22 mouse cellular contexts compared by ENCODE assay signal in the genomic region with DNA sequence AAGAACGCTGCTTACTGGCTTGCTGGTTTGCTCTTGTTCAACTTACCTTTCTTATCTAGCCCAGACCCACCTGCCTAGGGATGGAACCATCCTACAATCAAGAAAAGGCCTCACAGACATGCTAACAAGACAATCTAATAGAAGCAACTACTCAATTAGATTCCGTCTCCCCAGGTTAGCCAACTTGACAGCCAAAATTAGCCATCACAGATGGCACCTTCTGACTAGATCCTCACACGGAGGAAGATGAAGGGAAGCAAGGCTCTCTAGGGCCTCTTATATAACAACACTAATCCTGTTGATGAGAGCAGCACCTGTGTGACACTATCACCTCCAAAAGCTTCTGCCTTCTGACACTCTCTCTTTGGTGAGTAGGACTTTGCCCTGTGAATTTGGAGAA.
DNase-seq lines count a peak whose midpoint lies in the region; ATAC-seq and TF ChIP-seq lines count a peak whose summit lies in the region.
"Had no signal": no experiment of that assay in that cellular context is flagged by ENCODE, and none has a peak within 500 bp of the region (broad histone marks: within the 10 kb centered on the region; RNA-seq: fewer than 3 reads in every experiment).

No protein-coding gene starts in this region.

- WGBS in liver, adult 2 months, result 88% methylated on average over 3 of the region's 3 CpGs
- 84% methylated on average over 3 of the region's 3 CpGs for WGBS in liver, embryonic 11.5 days

- ATAC-seq in cerebellum, adult (ENCODE audit: insufficient number of reproducible peaks, low FRiP score, low TSS enrichment), result peak; percentile 49; the same call in 1 of the 2 replicates
- ATAC-seq in liver, embryonic 11.5 days (replicated peaks; ENCODE audit: low FRiP score), result no peak
- ATAC-seq: forebrain, embryonic 13.5 days; forebrain, embryonic 16.5 days; intestine, postnatal 0 days had no signal

- H3K4me1 ChIP-seq in liver, adult 2 months (ENCODE audit: control insufficient read depth, insufficient read depth, low read length), result no peaks in the 10 kb centered on the region
- H3K4me1 ChIP-seq in liver, embryonic 11.5 days (replicated peaks; ENCODE audit: control insufficient read depth, insufficient read depth, low read length), result no peaks in the 10 kb centered on the region
- H3K4me1 ChIP-seq: forebrain, embryonic 10.5 days; forebrain, embryonic 13.5 days; heart, embryonic 10.5 days; heart, embryonic 13.5 days had no signal

- TF ChIP-seq POLR2A in liver, adult 2 months (IDR thresholded peaks at IDR 0.05; ENCODE audit: extremely low read depth, insufficient read depth, low read length), result no peak

- no peaks in the 10 kb centered on the region for H3K79me2 ChIP-seq in liver, adult 2 months (ENCODE audit: control insufficient read depth, insufficient read depth, low read length)

- no peak overlapping the region for H3K4me2 ChIP-seq in liver, embryonic 11.5 days
- H3K4me2 ChIP-seq: forebrain, embryonic 13.5 days; heart, embryonic 13.5 days; hindbrain, embryonic 15.5 days had no signal

- H3K9me3 ChIP-seq in liver, embryonic 11.5 days (ENCODE audit: control insufficient read depth, low read length), result no peaks in the 10 kb centered on the region
- H3K9me3 ChIP-seq: forebrain, embryonic 10.5 days; forebrain, embryonic 13.5 days; heart, embryonic 10.5 days; heart, embryonic 13.5 days; hindbrain, embryonic 15.5 days had no signal

- DNase-seq in cerebellum, postnatal 4 days (ENCODE audit: low spot score in 2 of 2), result no peak
- DNase-seq in liver, adult 2 months (ENCODE audit: extremely low read depth, low read depth, low spot score), result peak; percentile 36
- DNase-seq in liver, embryonic 11.5 days (ENCODE audit: low spot score), result no peak
- DNase-seq in cerebellum, adult 8-10 months, result peak; percentile 44
- DNase-seq in cerebellum, postnatal 25 days, result peak; percentile 54 to 55
- no peak for DNase-seq in layer of hippocampus, adult 9-11 months
- DNase-seq in ovary, postnatal 10 days (ENCODE audit: low spot score), result no peak
- DNase-seq: adrenal gland, postnatal 10 days; adrenal gland, postnatal 36 days; gastrocnemius, postnatal 10 days; gastrocnemius, postnatal 36 days; heart, adult 2 months; heart, postnatal 14 days; heart, postnatal 4 days had no signal

- no peak overlapping the region for H3K9ac ChIP-seq in liver, adult 2 months (ENCODE audit: low read depth, low read length)
- no peak overlapping the region for H3K9ac ChIP-seq in liver, embryonic 11.5 days (ENCODE audit: low read depth, low read length)
- H3K9ac ChIP-seq: forebrain, embryonic 13.5 days; heart, embryonic 13.5 days; hindbrain, embryonic 15.5 days had no signal

- no peaks in the 10 kb centered on the region for H3K36me3 ChIP-seq in liver, adult 2 months (ENCODE audit: control insufficient read depth, insufficient read depth, low read length)
- H3K36me3 ChIP-seq in liver, embryonic 11.5 days (ENCODE audit: control insufficient read depth, insufficient read depth, low read length), result no peaks in the 10 kb centered on the region
- H3K36me3 ChIP-seq: forebrain, embryonic 10.5 days; heart, embryonic 10.5 days; heart, embryonic 13.5 days; hindbrain, embryonic 15.5 days had no signal

- no peak overlapping the region for H3K27ac ChIP-seq in liver, adult 2 months (replicated peaks; ENCODE audit: insufficient read depth, low read depth, low read length)
- no peak overlapping the region for H3K27ac ChIP-seq in liver, embryonic 11.5 days (ENCODE audit: low read depth, low read length)
- H3K27ac ChIP-seq: forebrain, embryonic 10.5 days; forebrain, embryonic 13.5 days; heart, adult 2 months; heart, embryonic 10.5 days; heart, embryonic 13.5 days; hindbrain, embryonic 15.5 days had no signal

- TF ChIP-seq CTCF in liver, adult 2 months (IDR thresholded peaks at IDR 0.05; ENCODE audit: low read depth, low read length), result no peak

- H3K27me3 ChIP-seq in liver, adult 2 months (ENCODE audit: control insufficient read depth, insufficient read depth, low read length), result no peaks in the 10 kb centered on the region
- H3K27me3 ChIP-seq in liver, embryonic 11.5 days (replicated peaks; ENCODE audit: control insufficient read depth, insufficient read depth, low read length), result no peaks in the 10 kb centered on the region
- H3K27me3 ChIP-seq: forebrain, embryonic 13.5 days; heart, embryonic 13.5 days; hindbrain, embryonic 15.5 days had no signal

- no peak overlapping the region for H3K4me3 ChIP-seq in liver, adult 2 months (ENCODE audit: insufficient read depth, low read depth, low read length)
- H3K4me3 ChIP-seq in liver, embryonic 11.5 days (ENCODE audit: low read depth, low read length), result no peak overlapping the region
- H3K4me3 ChIP-seq: forebrain, embryonic 10.5 days; forebrain, embryonic 13.5 days; heart, adult 2 months; heart, embryonic 10.5 days; heart, embryonic 13.5 days; hindbrain, embryonic 15.5 days had no signal

Comparison
In these comparisons a context has a peak if more than half of its experiments do, and no peak if none do; other contexts are left out.
1. DNase-seq: peak in liver, adult 2 months (single experiment), cerebellum, adult 8-10 months (single experiment) and cerebellum, postnatal 25 days (2 of 2); none in cerebellum, postnatal 4 days (0 of 2), liver, embryonic 11.5 days (single experiment), layer of hippocampus, adult 9-11 months (single experiment) and ovary, postnatal 10 days (single experiment).